Comparison of ENCODE assay signal across 8 mouse cellular contexts in the genomic region with DNA sequence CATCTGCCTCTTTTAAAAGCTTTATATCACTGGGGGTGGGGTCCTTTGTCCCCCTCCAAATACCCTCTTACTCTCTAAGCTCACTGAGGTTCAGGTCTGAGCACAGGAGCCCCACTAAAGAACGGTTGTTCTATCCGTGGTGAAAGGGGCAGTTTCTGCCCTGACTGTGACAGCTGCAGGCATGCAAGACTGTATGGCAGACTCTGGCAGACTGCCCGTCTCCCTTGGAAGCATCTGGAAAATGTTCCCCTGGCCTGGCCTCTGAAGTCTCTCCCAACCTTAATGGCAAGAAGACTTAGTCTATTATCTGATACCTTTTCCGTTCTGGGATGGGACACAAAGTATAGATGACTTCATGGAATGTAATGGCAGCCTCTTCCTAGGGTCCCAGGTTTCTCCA. TPM values are rescaled to one million over a fixed set of nuclear protein-coding genes. Genes with fewer than 3 reads are reported as not detected.
DNase-seq lines count a peak whose midpoint lies in the region; ATAC-seq and TF ChIP-seq lines count a peak whose summit lies in the region.

No protein-coding gene starts in this region.

- no peak for ATAC-seq in forebrain, embryonic 16.5 days
- ATAC-seq in heart, embryonic 15.5 days (replicated peaks; ENCODE audit: insufficient number of reproducible peaks, insufficient read depth, low FRiP score, low read depth) = no peak
- ATAC-seq in midbrain, postnatal 0 days (ENCODE audit: low FRiP score) = no peak

- peaks cover 55% of the 10 kb centered on the region for H3K27me3 ChIP-seq in forebrain, embryonic 10.5 days (ENCODE audit: poor library complexity, severe bottlenecking)
- H3K27me3 ChIP-seq in forebrain, embryonic 16.5 days (replicated peaks; ENCODE audit: control insufficient read depth, insufficient read depth, low read length) = no peaks in the 10 kb centered on the region
- H3K27me3 ChIP-seq in heart, embryonic 15.5 days = no peaks in the 10 kb centered on the region
- no peaks in the 10 kb centered on the region for H3K27me3 ChIP-seq in midbrain, postnatal 0 days (ENCODE audit: insufficient read depth, low read length)

- no peaks in the 10 kb centered on the region for H3K36me3 ChIP-seq in forebrain, embryonic 10.5 days (replicated peaks)
- no peaks in the 10 kb centered on the region for H3K36me3 ChIP-seq in forebrain, embryonic 16.5 days (ENCODE audit: control insufficient read depth, insufficient read depth)
- H3K36me3 ChIP-seq in heart, embryonic 15.5 days = no peaks in the 10 kb centered on the region
- H3K36me3 ChIP-seq in midbrain, postnatal 0 days (ENCODE audit: insufficient read depth, low read length) = no peaks in the 10 kb centered on the region

- peak overlapping the region; percentile 92; the same call in 1 of the 2 replicates for H3K27ac ChIP-seq in forebrain, embryonic 10.5 days
- H3K27ac ChIP-seq in forebrain, embryonic 16.5 days (ENCODE audit: low read length) = no peak overlapping the region
- H3K27ac ChIP-seq in heart, embryonic 15.5 days = peak overlapping the region; percentile 13; the same call in 1 of the 2 replicates
- H3K27ac ChIP-seq in midbrain, postnatal 0 days (ENCODE audit: low read depth, low read length) = no peak overlapping the region

- H3K4me1 ChIP-seq in forebrain, embryonic 10.5 days = peaks cover 53% of the 10 kb centered on the region
- H3K4me1 ChIP-seq in forebrain, embryonic 16.5 days (replicated peaks; ENCODE audit: control insufficient read depth, insufficient read depth, low read length) = peaks cover 34% of the 10 kb centered on the region
- H3K4me1 ChIP-seq in heart, embryonic 15.5 days (replicated peaks) = peaks cover 38% of the 10 kb centered on the region
- H3K4me1 ChIP-seq in midbrain, postnatal 0 days (ENCODE audit: insufficient read depth, low read length) = 0 out of 2 replicates have a peak, but pooled peaks cover 5% of the 10 kb centered on the region

- no peak overlapping the region for H3K4me2 ChIP-seq in forebrain, embryonic 16.5 days (ENCODE audit: low read length)
- H3K4me2 ChIP-seq in heart, embryonic 15.5 days = no peak overlapping the region
- no peak overlapping the region for H3K4me2 ChIP-seq in midbrain, postnatal 0 days (ENCODE audit: low read depth, low read length, poor library complexity, severe bottlenecking)

- H3K4me3 ChIP-seq in forebrain, embryonic 10.5 days = no peak overlapping the region
- no peak overlapping the region for H3K4me3 ChIP-seq in forebrain, embryonic 16.5 days (replicated peaks; ENCODE audit: low read length)
- H3K4me3 ChIP-seq in heart, embryonic 15.5 days = no peak overlapping the region
- H3K4me3 ChIP-seq in midbrain, postnatal 0 days (ENCODE audit: low read depth, low read length) = no peak overlapping the region

- TF ChIP-seq CTCF in midbrain, postnatal 0 days (IDR thresholded peaks at IDR 0.05) = no peak

- WGBS in forebrain, embryonic 10.5 days = 55% methylated on average over 4 of the region's 4 CpGs
- WGBS in forebrain, embryonic 16.5 days = 15% methylated on average over 4 of the region's 4 CpGs
- 15% methylated on average over 4 of the region's 4 CpGs for WGBS in heart, embryonic 15.5 days
- 33% methylated on average over 4 of the region's 4 CpGs for WGBS in midbrain, postnatal 0 days

- DNase-seq in forebrain, embryonic 10.5 days (ENCODE audit: extremely low spot score, low spot score) = no peak
- peak; percentile 44 for DNase-seq in lung, postnatal 14 days
- no peak for DNase-seq in lung, adult 18-20 months
- peak; percentile 73 for DNase-seq in midbrain, postnatal 0 days (ENCODE audit: low spot score)
- no peak for DNase-seq in frontal cortex, postnatal 36 days (ENCODE audit: low spot score in 2 of 2)
- no peak for DNase-seq in ovary, postnatal 10 days (ENCODE audit: low spot score)

- no peaks in the 10 kb centered on the region for H3K9me3 ChIP-seq in forebrain, embryonic 10.5 days
- no peaks in the 10 kb centered on the region for H3K9me3 ChIP-seq in forebrain, embryonic 16.5 days (ENCODE audit: control insufficient read depth, low read length)
- no peaks in the 10 kb centered on the region for H3K9me3 ChIP-seq in heart, embryonic 15.5 days (replicated peaks)
- no peaks in the 10 kb centered on the region for H3K9me3 ChIP-seq in midbrain, postnatal 0 days (ENCODE audit: low read length)

- no peak overlapping the region for H3K9ac ChIP-seq in forebrain, embryonic 16.5 days (replicated peaks; ENCODE audit: low read depth, low read length)
- H3K9ac ChIP-seq in heart, embryonic 15.5 days = no peak overlapping the region
- H3K9ac ChIP-seq in midbrain, postnatal 0 days (replicated peaks; ENCODE audit: low read length, poor library complexity, severe bottlenecking) = no peak overlapping the region

RNA-seq across cellular contexts. Expression of a gene that starts 28.5 kb away (rescaled TPM):
- polyA plus RNA-seq in forebrain, embryonic 10.5 days (2016; fragmentation: Nextera tagmentation; extraction: Ambion mirVana) = 49.9 and 51.9 TPM in 2 replicates
- polyA plus RNA-seq in forebrain, embryonic 16.5 days (2015; fragmentation: Nextera tagmentation; extraction: Ambion mirVana) = 53.4 and 62.5 TPM in 2 replicates
- polyA plus RNA-seq in heart, embryonic 15.5 days (2015; fragmentation: Nextera tagmentation; extraction: Ambion mirVana) = 38.9 and 45.6 TPM in 2 replicates
- total RNA-seq in midbrain, postnatal 0 days (2014; rRNA removed) = 125 and 129 TPM in 2 replicates
- polyA plus RNA-seq in midbrain, postnatal 0 days (2015; fragmentation: Nextera tagmentation; extraction: Ambion mirVana) = 31.5 and 32.5 TPM in 2 replicates

Comparison
In these comparisons a context has a peak if more than half of its experiments do, and no peak if none do; other contexts are left out.
1. DNase-seq: peak in lung, postnatal 14 days (single experiment) and midbrain, postnatal 0 days (single experiment); none in forebrain, embryonic 10.5 days (single experiment), lung, adult 18-20 months (0 of 2), frontal cortex, postnatal 36 days (0 of 2) and ovary, postnatal 10 days (single experiment).
2. H3K27ac ChIP-seq: peak in forebrain, embryonic 10.5 days (single experiment) and heart, embryonic 15.5 days (single experiment); none in forebrain, embryonic 16.5 days (single experiment) and midbrain, postnatal 0 days (single experiment).